Mouse (Mus musculus): Measurements from ENCODE around the gene Slc25a33. TPM values are rescaled to one million over a fixed set of nuclear protein-coding genes. Genes with fewer than 3 reads are reported as not detected.

Gene Slc25a33
- total RNA-seq, 2 experiments from 2014 or later: 7.2 to 9.5 TPM

- peak; percentile 90 for DNase-seq
Measured at GRCm38 (mm10) chr4:149725661-149726350, 48.3 kb downstream of the Slc25a33 start.

DNA sequence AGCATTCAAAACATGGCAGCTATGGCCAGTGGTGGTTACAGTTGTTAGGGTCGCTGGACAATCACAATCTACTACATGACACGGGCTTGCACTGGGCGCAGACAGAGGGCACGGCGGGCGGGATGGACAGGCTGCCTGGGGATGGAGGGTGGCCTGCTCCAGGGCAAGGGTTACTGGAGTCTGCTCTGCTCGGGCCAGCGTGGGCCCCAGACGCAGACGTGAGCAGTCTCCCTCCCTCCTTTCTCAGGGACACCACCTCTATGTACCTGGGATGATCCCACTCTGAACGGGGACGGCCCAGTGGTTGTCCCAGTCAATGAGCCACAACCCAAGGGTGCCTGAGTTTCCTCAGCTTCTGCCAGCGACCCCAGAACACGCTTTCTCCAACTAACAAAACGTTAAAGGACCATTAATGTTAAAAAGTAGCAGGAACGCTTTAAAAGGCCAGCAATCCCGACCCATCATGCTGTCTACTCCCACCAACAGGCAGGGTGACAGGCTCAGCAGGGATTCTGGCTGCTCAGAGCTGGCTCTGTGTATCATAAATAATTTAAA lies 49.1 kb downstream of the Slc25a33 start:
- DNase-seq: no peak

DNA sequence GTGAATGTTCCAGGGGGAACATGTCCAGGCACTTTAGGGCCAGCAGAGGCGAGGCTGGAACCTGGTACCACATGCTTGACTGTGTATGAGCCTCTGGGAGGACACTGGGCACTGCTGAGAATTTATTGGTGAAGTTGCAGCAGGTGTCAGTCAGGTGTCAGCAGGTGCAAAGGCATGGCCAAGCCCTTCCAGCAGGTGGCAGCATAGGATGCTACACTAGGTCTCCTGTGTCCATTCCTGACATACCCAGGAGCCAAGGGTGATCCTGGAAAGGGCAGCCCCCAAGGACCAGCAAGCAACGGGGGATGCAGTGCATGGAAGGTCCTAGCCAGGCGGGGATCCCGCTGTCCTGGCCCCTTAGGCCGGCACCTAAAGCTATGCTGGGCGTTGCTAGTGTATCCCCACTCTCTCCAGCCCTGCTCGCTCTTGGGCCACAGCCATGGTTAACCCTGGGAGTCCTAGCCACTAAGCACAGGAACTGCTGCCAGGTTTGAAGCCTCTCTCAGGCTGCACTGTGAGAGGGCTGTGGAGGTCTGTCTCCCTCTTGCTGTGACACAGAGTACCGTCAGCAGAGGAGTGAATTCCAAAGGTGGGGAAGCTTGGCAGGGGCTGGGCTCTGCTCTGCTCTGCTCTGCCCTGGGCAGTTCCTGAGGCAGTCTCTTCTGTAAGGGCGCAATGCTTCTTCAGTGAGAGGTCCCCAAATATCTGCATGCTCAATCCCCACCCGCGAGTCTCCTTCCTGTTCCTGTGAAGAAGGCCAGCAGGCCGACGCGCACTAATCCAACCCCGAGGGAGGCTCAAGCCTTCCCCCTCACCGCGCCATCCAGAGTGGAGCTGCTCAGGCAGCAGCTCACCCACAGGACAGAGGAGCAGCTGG lies 50.0 kb downstream of the Slc25a33 start:
- peak; percentile 54 for DNase-seq

- no peak for DNase-seq
Measured at GRCm38 (mm10) chr4:149723021-149723390, 51.1 kb downstream of the Slc25a33 start.

GRCm38 (mm10) chr4:149722104-149723020 lies 51.7 kb downstream of the Slc25a33 start:
- no peak for DNase-seq

- no peak for DNase-seq
Measured at GRCm38 (mm10) chr4:149721163-149721562, 52.9 kb downstream of the Slc25a33 start.

GRCm38 (mm10) chr4:149719686-149720085 lies 54.4 kb downstream of the Slc25a33 start:
- DNase-seq: no peak

GRCm38 (mm10) chr4:149714542-149714941 lies 59.5 kb downstream of the Slc25a33 start:
- DNase-seq: no peak

GRCm38 (mm10) chr4:149711955-149712354 lies 62.1 kb downstream of the Slc25a33 start:
- DNase-seq: peak; percentile 59

- no peak for DNase-seq
Measured at GRCm38 (mm10) chr4:149711485-149711884, 62.6 kb downstream of the Slc25a33 start.

- no peak for DNase-seq
Measured at GRCm38 (mm10) chr4:149710510-149710909, 63.6 kb downstream of the Slc25a33 start.

GRCm38 (mm10) chr4:149705941-149706340 lies 68.1 kb downstream of the Slc25a33 start:
- DNase-seq: no peak

GRCm38 (mm10) chr4:149705298-149705697 lies 68.8 kb downstream of the Slc25a33 start:
- DNase-seq: no peak

DNA sequence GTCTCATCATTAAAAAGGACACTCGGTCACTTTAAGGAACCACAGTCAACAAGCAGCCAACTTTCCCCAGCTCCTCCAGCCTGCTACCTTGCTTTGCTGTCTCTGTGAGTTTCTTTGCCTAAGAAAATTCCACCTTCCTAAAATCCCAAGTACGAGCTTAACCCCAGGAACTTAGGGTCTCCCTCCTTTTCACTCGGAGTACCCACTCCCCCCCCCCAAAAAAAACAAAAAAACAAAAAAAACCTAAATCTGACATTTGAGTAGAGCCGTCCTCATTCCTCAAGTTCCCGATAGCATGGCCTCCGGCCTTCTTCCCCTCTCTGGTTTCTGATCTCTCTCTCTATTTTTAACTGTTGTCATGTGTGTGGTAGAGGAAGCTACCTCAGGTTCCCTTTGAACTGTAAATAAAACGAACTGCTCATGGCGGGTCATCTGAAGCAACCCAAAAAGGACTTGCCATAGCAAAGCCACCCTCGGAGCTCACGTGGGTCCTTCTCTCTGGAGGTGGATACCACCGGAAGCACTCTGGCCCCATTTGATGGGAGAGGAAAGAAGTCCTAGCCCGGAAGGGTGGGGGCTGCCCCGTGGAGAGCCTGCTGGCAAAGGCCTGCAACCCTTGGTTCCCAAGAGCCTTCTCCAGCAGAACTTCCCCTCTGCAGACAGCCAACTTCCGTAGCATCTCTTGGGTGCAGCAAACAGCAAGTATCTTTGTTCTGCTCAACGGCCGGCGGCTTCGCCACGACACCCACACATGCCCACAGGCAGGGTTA lies 71.7 kb downstream of the Slc25a33 start, which contains the start of gene Pik3cd:
TSS of gene Pik3cd (minus strand) at position 362 of the 770 bp plus-strand sequence.
- no peak for DNase-seq

- DNase-seq: peak; percentile 52
Measured at GRCm38 (mm10) chr4:149701426-149702209, 72.5 kb downstream of the Slc25a33 start.

DNA sequence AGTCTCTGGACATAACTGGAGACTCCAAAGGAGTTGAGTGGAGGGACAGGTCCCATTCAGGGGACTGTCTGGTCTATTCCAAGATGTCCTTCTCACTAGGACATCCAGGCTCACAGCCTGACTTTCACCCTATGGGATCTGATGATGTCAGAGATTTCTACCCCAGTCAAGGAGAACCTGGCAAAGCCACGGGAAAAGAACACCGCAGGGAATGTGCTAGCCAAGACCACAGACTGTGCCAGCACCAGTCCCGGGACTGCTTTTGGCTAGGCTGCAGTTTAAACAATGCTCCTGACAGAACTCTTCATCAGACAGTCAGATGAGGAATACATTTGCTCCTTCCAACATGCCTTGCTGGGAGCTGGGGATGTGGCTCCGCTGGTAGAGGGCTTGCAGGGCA lies 74.1 kb downstream of the Slc25a33 start:
- no peak for DNase-seq

DNA sequence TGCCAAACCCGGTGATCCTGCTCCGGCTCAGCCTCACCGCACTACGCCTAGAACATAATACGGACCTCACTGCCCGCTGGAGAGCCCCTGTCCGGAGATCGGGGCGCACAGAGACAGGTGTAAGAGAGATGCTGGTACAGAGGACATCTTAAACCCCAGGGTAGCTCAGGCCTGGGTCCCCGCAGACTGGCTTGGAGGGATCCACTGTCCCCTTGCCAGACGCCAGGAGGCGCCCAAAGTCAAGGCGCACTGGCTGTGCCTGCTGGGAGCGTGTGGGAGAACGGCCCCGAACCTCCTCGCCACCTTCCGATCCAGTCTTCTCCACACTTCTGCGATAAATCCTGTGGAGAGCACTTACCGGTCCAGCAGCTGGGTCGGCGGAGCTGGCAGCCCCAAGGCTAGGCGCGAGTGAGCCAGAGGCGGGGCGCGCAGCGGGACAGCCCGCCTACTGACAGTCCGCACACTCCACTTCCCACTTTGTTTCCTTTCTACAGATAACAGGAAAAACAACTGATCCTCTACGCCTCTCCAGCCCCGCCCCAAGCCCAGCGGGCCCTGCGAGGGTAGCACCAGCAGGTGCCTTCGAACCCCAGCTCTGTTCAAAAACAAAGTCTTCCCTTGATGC lies 75.8 kb downstream of the Slc25a33 start:
- peak; percentile 59 for DNase-seq

DNA sequence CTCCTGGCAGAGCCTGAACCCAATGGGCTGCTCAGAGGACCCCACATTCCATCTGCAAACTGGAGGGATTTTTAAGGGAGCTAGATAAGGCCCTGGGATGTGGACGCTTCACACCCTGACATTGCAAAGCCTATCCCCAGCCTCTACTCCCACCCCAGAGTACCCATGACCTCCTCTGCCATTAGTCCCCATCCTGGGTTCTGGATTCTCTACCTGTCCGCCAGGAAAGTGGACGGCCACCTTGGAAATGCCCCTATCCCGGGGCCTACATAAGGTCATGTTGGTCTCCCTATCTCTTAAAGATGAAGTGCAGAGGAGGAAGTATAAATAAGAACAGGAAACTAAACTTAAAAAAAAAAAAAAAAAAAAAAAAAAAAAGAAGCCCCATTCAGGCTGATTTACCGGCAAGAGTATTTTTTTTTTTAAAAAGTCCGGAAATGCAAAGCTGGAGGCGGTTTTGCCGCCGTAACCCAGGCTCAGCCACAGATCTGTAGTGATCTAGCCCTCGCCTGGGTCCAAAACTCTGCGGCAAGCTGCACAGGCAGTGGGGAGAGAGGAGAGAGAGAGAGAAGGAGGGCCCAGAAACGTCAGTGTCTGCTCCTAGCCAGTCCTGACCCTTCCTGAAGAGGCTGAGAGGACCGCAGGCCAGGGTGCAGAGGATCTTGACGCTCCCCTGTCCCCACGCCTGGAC lies 76.4 kb downstream of the Slc25a33 start:
- no peak for DNase-seq

All from gastrocnemius, postnatal 10 days (tissue).